Mouse (Mus musculus) liver (tissue): ENCODE data around the gene Adcy2.

ENCODE experiments used
- DNase-seq: peaks from one replicate; pipeline ENCODE4 v3.0.0-alpha.2; 2020; ENCODE audit warnings: mixed read lengths

Gene Adcy2

DNA sequence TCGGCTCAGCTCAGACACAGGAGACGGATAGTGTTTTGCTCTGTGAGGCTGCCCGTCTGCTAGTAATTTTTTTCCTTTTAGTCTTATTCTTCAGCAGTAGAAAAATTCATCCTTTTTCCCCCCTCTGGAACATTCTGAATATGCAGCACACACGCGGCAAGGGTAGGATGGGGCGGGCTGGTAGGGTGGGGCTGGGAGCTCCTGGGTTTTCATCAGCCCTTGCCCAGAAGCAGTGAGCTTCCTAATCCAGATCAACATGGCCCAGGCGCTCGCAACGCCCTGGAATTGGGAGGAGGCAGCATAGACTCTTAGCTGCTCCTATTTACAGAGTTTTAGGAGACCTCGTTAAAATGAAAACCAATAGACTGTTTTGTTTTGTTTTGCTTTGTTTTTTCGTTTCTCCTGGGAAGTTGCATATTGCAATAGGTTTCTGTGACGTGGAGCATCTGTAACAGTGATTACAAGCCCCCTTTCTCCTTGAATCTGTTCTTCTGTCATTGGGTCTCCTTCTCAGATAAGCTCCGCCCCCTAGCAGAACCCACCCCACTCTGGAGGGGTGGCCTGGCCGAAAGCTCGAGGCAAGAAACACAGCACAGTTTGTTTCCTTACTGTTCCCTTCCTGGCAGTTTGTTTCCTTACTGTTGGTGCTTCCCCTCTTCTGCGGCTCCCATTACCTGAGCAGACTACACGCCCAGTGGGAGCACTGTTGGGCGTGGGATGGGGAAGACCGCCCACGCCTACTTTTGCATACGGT is 391.5 kb downstream of the Adcy2 start:
- DNase-seq = no peak

DNA sequence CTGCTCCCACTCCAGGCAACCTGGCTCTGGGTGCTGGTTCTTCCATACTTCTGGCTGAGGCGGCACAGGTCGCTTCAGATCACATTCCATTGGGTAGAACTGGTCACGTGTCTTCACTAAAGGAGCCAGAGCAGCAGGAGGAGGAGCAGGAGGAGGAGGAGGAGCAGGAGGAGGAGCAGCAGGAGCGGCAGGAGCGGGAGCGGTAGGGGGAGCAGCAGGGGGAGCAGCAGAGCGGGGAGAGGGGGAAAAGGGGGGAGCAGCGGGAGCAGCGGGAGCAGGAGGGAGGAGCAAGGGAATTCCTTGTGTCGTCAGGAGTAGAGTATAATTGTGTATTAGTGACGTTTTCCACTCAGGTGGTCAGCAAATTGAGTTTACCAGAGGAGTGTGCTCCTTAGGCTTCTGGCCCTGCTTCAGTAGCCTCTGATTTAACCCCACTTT is 393.6 kb downstream of the Adcy2 start:
- peak; percentile 55 for DNase-seq

DNA sequence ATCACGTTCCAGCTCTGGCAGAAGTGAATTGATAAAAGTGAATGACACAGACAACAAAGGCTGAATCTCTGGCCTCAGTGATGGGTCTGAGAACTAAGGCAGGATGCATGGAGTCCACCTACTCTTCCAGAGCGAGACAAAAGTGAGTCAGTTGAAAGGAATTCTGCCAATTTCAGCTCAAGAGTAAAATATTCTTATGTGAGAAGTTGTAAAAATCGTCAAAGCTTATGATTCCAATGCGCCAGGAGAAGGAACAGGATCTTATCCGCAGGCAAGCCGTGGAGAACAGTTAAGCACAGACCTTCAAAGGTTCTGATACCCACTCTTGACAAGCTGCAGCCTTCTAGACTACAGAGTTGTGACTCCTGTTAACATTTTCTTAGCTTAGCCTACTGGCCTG is 396.3 kb downstream of the Adcy2 start:
- DNase-seq = no peak

DNA sequence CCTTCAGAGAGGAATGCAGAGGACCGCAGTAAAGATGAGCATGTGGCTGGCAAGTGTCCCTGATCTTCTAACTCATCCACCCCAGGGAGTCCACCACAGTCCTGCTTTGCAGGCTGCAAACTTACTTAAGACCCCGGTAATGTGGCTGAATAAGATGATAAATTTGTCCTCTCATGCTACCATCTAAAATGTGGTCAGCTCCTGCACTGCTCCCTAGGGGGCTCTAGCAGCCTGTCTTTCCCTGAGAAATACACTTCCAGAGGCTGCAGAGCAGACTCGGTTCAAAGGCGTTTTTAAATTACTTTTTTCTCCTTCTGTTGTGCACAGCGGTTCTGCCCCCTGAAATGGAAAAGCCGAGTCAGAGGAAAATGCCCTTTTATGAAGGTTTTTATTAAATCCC is 398.2 kb downstream of the Adcy2 start:
- no peak for DNase-seq

DNA sequence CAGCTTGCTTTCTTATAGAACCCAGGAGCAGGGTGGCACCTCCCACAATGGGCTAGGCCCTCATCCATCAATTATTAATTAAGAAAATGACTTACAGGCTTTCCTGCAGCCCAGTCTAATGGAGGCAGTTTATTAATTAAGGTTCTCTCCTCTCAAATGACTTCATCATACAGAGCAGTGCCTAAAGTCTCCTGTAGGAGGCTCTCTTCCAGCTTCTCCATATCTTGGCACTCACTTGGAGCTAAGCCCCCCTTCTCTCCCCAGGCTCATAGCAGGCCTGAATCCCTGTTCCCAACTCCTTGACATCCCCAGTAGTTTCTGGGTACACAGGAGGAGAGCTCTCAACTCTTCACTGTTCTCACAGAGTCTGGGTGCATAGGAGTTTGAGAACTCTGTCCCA is 400.4 kb downstream of the Adcy2 start:
- no peak for DNase-seq

DNA sequence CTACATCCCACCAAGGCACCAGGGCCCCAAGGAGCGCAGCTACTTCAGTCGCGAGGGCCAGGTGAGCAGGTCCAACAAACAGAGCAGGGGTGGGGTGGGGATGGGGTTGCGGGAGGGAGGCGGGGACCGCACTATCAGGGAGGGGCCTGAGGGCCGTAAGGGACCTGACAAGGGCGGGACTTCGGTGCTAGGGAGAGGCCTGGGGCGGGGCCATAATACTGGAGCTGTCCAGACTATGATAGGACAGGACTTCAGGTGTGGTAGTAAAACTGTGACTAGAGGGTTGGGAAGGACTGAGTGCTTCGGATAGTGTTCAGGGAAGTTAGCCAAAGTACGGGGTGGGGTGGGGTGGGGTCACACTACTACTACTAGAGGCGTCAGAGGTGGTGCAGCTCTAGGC is 401.7 kb downstream of the Adcy2 start:
- peak; percentile 70 for DNase-seq

DNA sequence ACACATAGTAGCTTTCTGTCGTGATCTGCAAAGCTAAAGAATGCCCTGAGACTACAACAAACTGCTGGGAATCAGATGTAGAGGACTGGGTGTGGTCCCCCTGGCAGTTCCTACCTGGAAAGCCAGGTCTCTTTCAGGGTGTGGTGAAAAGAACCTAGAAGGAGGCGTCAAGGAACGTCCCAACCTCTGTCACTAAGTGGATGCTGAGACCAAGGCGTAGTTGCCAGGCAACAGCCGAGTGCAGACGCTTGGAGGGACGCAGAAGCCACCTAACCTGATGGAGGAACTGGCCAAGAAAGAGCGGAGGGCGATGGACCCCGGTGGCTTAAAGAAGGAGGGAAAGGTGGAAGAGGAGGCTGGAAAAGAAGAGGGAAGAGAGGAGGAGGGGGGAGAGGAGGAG is 402.1 kb downstream of the Adcy2 start, which contains the start of gene 1700001L19Rik:
1700001L19Rik (plus strand) TSS at position 223 of the 400 bp plus-strand sequence.
- no peak for DNase-seq

DNA sequence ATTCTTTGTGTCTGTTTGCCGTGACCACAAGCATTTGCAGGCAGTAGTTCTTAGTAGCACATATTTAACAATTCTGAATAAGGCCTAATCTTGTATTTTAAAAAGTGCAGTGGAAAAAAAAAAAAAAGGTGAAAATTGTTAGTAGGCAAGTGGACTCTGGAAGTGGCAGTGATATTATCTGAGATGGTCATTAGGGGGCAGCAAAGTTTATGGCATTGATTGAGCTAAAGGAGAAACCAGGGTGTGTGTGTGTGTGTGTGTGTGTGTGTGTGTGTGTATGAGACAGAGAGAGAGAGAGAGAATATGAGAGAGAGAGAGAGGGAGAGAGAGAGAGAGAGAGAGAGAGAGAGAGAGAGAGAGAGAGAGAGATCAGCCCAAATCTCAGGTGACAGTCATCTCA is 405.5 kb downstream of the Adcy2 start:
- no peak for DNase-seq

DNA sequence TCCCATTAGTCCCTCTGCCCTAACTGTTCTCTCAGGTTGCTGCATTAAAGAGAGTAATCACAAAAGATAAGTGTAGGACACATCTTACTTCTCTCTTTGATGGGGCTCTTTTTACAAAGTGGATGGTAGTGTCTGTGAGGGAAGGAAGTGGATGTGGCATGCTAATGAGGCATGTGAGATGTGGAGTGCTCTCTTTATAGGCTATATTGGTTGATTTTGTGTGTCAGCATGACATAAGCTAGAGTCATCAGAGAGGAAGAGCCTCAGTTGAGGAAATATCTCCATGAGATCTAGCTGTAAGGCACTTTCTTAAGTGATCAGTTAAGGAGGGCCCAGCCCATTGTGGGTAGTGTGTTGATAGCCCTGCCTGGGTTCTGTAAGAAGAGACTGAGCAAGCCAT is 411.0 kb downstream of the Adcy2 start:
- DNase-seq = no peak

DNA sequence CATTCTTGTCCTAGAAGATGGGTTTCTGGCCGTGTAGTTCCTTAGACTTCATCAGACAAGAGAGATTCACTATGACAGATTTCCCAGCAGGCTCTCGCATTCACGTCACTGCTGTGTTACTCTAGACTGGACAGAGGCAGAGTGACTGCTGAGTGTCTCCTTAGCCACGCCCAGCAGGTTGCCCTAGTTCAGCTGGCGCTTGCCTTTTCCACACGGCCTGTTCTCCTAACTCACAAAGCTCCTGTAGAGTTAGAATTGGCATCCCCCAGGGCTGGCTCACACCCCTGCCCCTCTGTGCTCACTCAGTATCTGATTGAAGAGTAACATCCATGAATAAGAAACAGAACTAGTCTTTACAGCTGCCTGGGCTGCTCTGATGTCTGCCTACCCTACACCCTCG is 413.9 kb downstream of the Adcy2 start:
- DNase-seq = no peak

DNA sequence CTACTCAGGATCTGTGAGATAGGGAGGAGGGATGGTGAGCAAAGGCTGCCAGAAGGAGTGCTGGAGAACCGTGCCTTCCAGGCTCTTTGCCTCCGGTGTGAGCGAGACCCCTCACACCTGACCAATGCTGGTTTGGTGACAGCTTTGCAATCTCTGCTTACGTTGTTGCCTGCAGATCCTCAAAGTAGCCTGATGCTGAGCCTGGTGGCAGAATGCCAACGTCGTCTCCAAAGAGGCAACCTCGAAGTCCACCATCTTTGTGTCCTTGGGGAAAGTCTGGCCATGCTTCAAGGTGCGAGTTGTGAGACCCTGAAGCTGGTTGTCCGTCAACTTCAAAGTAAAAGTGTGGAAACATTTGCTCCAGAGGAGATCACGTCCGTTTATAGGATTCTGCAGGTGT is 415.4 kb downstream of the Adcy2 start:
- DNase-seq = no peak

DNA sequence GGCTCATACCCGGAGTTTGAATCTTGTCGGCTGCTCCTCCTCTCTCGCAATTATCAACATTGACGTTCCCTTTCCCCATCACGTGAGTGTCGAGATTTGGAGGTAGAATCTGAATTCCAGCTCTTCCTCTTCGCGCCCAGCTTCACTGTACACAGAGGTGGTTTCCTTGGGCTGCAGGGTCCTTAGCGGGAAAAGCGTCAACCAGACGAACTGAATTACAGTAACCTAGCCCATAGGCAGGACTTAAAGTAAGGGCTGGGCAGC is 416.9 kb downstream of the Adcy2 start:
- no peak for DNase-seq

DNA sequence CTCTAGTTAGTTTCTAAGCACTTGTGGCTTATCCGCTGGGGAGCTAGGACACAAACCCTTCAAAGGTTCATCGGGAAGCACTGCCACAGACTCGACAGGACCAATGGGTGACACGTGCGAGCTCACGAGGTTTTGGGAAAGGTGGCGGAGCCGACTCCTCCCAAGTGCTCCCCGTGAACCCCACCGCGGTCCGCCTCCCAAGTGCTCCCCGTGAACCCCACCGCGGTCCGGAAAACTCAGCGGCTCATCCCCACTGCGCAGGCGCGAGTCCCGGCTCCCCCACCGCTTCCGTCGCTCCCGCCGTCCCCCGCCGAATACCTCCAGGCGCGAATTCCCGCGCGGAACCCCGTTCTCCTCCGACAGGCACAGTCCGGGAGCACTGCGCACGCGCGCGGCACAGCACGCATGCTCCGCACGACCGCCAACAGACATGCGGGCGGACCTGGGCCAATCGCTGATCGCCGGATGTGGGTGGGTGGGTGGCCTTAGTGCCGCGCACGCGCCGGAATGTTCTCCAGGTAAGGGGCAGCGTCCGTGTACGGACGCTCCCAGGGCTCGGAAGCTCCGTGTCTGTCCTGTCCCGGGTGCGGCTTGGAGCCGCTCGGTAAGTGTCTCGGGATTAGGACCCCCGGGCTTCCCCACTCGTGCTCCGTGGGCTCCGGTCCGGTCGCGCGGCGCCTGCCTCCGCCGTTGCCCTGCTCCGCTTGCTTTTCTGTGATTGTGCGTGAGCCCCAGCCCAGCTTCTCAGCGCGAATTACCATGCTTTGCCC is 417.4 kb downstream of the Adcy2 start, which contains the start of the genes Mtrr and Fastkd3:
Mtrr (minus strand) TSS at position 403 of the 770 bp plus-strand sequence.
Fastkd3 (plus strand) TSS at position 488 of the 770 bp plus-strand sequence.
- DNase-seq = peak; percentile 97

DNA sequence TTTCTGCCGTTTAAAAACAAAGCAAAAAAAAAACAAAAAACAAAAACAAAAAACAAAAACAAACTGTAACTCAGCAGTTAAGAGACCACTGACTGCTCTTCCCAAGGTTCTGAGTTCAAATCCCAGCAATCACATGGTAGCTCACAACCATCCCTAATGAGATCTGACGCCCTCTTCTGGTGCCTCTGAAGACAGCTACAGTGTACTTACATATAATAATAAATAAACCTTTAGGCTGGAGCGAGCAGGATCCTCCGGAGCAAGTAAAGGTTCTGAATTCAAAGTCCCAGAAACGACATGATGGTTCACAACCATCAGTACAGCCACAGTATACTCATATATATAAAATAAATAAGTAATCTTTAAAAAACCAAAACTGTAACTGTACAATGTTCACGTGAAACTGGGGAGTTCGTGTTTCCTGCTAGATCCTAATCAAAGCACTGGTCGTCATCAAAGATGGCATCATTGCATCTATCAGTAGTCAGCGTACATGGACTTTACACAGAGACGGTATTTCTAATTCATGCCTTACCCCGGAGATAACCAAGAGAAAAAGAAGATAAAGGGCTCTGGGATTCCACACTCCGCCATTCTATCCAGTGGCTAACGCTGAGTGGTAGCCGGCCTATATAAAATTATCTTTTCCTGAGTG is 418.1 kb downstream of the Adcy2 start:
- DNase-seq = no peak

DNA sequence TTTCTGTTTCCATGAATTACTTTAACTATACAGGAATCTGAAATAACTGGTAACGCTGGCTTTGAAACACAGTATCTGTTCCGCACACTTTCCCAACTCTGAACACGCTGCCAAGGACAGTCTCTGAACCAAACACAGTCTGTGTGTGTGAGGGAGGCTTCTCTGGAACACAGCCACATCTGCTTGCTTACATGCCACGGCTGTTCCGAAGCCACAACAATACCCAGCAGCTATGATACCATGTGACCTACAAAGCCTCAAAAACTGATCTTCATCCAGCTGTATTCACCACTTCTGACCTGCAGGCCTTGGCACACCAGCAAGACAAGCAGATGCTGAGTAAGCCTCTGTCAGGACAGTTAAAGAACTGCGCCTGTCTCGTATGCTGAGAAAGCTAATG is 421.4 kb downstream of the Adcy2 start:
- DNase-seq = no peak

DNA sequence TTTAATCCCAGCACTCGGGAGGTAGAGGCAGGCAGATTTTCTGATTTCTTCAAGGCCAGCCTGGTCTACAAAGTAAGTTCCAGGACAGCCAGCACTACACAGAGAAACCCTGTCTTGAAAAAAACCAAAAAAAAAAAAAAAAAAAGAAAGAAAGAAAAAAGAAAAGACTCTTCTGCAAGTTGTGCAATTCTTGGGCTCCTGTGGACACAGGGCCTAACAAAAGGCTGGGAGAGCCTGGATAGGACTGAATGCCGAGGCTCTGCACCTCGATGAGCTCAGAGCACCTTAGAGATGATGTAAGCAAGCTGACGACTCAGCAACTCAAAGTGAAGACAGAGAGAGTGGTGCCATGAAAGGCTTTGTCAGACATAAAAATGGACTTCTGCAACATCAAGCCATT is 424.9 kb downstream of the Adcy2 start:
- DNase-seq = no peak

DNA sequence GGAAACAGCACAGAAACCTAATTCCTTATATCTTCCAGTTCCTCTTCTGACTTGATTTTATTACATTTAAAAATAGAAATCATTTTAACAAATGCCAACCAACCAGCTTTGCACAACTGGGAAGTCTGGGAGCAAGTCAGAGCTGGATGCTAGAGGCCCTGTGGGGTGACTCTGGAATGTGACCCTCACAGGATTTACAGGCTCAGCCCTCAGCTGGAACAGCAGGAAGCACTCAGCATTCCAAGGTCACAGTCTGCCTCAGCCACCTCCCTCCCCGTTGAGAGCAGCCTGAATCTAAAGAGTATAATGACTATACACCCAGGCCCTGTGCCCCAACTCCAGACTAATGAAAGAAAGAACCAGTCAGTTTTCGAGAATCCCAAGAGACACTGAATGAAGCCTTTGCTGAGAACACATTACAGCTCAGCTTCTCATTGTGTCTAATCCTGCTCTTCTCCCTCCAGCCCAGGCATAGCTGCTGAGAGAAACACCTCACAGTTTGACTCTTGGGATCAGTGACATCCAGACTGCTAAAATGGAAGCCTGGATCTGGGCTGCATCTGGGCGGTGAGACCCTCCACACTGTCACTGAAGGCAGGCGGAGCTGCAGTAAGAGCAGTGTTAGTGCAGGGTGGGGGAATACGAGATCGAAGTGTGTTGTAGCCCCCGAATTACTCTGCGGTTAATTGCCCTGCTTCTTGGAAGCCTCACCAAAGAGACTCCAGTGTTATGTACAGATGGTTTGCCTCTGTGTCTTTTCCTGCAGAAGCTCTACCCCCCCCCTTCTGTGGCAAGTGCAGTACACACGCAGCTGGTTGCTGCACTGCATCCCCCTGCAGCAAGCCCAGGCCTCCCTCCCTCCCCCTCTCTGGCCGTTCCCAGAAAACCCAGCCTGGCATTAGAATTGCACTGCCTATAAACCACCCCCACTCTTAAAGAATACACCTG is 426.1 kb downstream of the Adcy2 start:
- DNase-seq = no peak

DNA sequence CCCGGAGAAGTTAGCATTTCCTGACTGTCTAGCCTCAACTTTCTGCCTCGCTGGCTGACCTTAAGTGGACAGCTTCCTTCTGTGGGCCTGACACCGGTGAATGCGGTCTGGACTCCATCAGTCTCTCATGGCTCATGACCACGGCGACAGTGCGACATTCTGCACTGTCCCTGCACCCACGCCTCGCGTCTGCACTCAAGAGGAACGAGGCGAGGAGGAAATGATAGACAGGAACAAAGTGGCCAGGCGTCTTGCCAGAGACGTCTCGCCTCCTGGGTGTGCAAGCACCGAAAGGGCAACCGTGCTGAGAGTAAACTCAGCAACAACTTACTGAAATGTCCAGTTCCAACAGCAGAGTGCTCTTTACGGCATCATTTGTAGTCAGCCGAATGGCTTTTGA is 427.1 kb downstream of the Adcy2 start:
- no peak for DNase-seq
